Mouse (Mus musculus) heart, postnatal 0 days (tissue): Measurements from ENCODE around the gene Amph.

Experiments used
- CTCF ChIP-seq: IDR thresholded peaks from 2 replicates; pipeline ENCODE4 v1.5.1; 2016; ENCODE audit warnings: antibody characterized with exemption, control low read depth, low read depth
- EP300 ChIP-seq: IDR thresholded peaks from 2 replicates; pipeline ENCODE4 v1.6.1; 2016; ENCODE audit warnings: antibody characterized with exemption, low read depth

DNA sequence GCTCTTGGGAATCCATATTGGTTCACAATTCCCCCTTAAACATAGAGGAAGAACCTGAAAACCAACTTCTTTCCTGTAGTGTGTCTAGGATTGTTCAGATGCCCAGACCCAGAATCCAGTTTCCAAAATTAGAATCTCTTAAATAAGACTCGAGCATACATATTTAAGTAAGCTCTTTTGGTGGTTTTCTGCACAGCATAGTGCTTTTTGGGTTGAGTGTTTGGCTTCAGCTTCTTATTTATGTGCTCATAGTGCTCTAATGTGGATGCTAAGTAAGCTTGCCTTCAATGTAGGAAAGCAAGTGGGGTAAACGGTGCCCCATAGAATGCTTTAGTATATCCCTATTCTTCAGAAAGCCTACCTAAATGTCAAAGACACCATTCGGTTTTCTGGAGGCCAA is 9.0 kb downstream of the Amph start:
- TF ChIP-seq CTCF = no peak
- no peak for TF ChIP-seq EP300
